Mouse (Mus musculus) brain, adult 2 months (tissue): ENCODE measurements around the gene Zbtb46.
A peak's percentile ranks its signal among the peaks of the same experiment; 100 is the strongest.

Experiments used
- DNase-seq: peaks from one replicate; pipeline ENCODE4 v3.0.0; 2011; ENCODE audit warnings: low read depth, low spot score

Gene Zbtb46

GRCm38 (mm10) chr2:181364860-181365596 is 94.2 kb downstream of the Zbtb46 start, which contains the start of the genes Zgpat and Arfrp1:
Zgpat (plus strand) TSS chr2:181364928.
Arfrp1 (minus strand) TSS chr2:181365404.
- DNase-seq: peak; percentile 97

- DNase-seq: no peak
These were observed 94.8 kb downstream of the Zbtb46 start for GRCm38 (mm10) chr2:181364487-181364859.

GRCm38 (mm10) chr2:181363946-181364345 is 95.3 kb downstream of the Zbtb46 start:
- DNase-seq: no peak

- peak; percentile 36 for DNase-seq
These were observed 102.4 kb downstream of the Zbtb46 start for GRCm38 (mm10) chr2:181356780-181357179.

GRCm38 (mm10) chr2:181342766-181343165 is 116.5 kb downstream of the Zbtb46 start:
- DNase-seq: no peak

GRCm38 (mm10) chr2:181340426-181340825 is 118.8 kb downstream of the Zbtb46 start:
- DNase-seq: peak; percentile 75
